Mouse (Mus musculus): Measurements from ENCODE around the gene Adgre5. TPM values are rescaled to one million over a fixed set of nuclear protein-coding genes. Genes with fewer than 3 reads are reported as not detected.
A peak's percentile ranks its signal among the peaks of the same experiment; 100 is the strongest.

Adgre5 gene
- polyA plus RNA-seq, 2 experiments, result 50.4 to 70.1 TPM

DNA sequence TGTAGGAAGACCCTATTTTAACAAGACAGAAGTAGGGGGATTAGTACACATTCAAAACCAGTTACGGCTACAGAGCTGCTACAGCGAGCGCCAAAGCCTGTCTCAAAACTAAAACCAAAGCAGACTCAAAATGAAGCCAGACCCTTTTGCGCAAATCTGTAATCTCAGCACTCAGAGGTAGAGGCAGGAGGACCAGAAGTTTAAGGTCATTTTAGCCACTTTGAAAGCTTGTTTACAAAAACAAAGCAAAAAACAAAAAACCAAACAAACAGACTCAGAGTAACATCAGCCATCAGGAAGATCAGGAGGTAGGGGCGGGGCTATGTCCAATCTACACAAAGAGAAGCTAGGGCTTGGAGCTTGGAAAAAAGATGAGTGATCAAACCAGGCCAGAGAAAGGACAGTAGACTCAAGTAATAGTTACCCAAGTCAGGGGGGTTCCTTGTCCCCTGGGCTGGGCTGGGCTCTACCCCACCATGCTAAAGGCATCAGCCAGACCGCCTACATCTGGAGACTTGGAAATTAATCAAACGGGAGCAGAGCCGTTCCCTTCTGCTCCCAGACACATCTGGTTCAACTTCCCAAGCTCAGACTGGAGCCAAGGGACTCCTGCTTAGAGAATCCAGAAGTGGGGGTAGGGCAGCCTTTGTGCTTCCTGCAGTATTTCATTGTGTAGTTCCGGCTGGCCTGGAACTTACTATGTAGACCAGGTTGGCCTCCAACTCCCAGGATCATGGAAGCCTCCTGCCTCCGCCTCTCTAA lies 2.0 kb downstream of the Adgre5 start:
- H3K4me2 ChIP-seq (replicated peaks; ENCODE audit: low read depth, low read length, severe bottlenecking), result peak overlapping the region; percentile 70
- peaks cover 31% of the 10 kb centered on the region for H3K4me1 ChIP-seq (ENCODE audit: control insufficient read depth, insufficient read depth, low read length)
- no peaks in the 10 kb centered on the region for H3K9me3 ChIP-seq (ENCODE audit: control insufficient read depth, low read length)
- no peak for TF ChIP-seq POLR2A (IDR thresholded peaks at IDR 0.05; ENCODE audit: borderline replicate concordance, extremely low read depth, insufficient read depth, insufficient read length)
- H3K36me3 ChIP-seq (ENCODE audit: control insufficient read depth, insufficient read depth, low read length), result no peaks in the 10 kb centered on the region
- no peaks in the 10 kb centered on the region for H3K27me3 ChIP-seq (ENCODE audit: control insufficient read depth, insufficient read depth, low read length)
- 43% methylated on average over 10 of the region's 10 CpGs for WGBS
- H3K27ac ChIP-seq (replicated peaks; ENCODE audit: low read depth, low read length), result peak overlapping the region; percentile 59
- ATAC-seq (ENCODE audit: low FRiP score, low read depth) (peak; percentile 69), DNase-seq (ENCODE audit: low spot score) (peak; percentile 91)
- H3K9ac ChIP-seq (ENCODE audit: low read depth, low read length, severe bottlenecking), result no peak overlapping the region
- peak overlapping the region; percentile 46; the same call in 1 of the 2 replicates for H3K4me3 ChIP-seq (replicated peaks; ENCODE audit: low read length)

- H3K27me3 ChIP-seq (ENCODE audit: control insufficient read depth, insufficient read depth, low read length), result no peaks in the 10 kb centered on the region
- peaks cover 31% of the 10 kb centered on the region for H3K4me1 ChIP-seq (ENCODE audit: control insufficient read depth, insufficient read depth, low read length)
- no peak for TF ChIP-seq POLR2A (IDR thresholded peaks at IDR 0.05; ENCODE audit: borderline replicate concordance, extremely low read depth, insufficient read depth, insufficient read length)
- H3K4me2 ChIP-seq (replicated peaks; ENCODE audit: low read depth, low read length, severe bottlenecking), result no peak overlapping the region; the same call in 1 of the 2 replicates
- no peaks in the 10 kb centered on the region for H3K9me3 ChIP-seq (ENCODE audit: control insufficient read depth, low read length)
- H3K36me3 ChIP-seq (ENCODE audit: control insufficient read depth, insufficient read depth, low read length), result 0 out of 2 replicates have a peak, but pooled peaks cover under 1% of the 10 kb centered on the region
- no peak for ATAC-seq (ENCODE audit: low FRiP score, low read depth)
- H3K4me3 ChIP-seq (replicated peaks; ENCODE audit: low read length), result no peak overlapping the region
- 74% methylated on average over 4 of the region's 4 CpGs for whole genome bisulfite sequencing
- no peak overlapping the region for H3K9ac ChIP-seq (ENCODE audit: low read depth, low read length, severe bottlenecking)
- no peak overlapping the region for H3K27ac ChIP-seq (replicated peaks; ENCODE audit: low read depth, low read length)
- DNase-seq (ENCODE audit: low spot score), result peak; percentile 28
These were observed 3.1 kb downstream of the Adgre5 start for GRCm38 (mm10) chr8:83737852-83738562.

DNA sequence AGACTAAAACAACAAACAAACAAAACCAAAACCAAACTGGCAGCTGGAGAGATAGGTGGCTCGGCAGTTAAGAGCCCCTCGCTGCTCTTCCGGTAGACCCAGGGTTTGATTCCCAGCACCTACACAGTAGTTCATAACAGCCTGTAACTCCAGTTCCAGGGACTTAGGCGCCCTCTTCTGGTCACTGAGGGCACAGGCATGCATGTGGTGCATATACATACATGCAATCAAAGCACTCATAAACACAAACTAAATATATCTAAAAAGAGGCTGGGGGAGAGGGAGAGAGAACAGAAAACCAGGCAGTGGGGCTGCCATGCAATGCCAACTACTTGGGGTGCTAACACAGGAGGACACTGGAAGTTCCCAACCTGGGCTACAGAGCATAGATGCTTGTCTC lies 3.8 kb downstream of the Adgre5 start:
- H3K27ac ChIP-seq (replicated peaks; ENCODE audit: low read depth, low read length), result no peak overlapping the region
- ATAC-seq (ENCODE audit: low FRiP score, low read depth), result no peak
- no peak for TF ChIP-seq POLR2A (IDR thresholded peaks at IDR 0.05; ENCODE audit: borderline replicate concordance, extremely low read depth, insufficient read depth, insufficient read length)
- no peaks in the 10 kb centered on the region for H3K27me3 ChIP-seq (ENCODE audit: control insufficient read depth, insufficient read depth, low read length)
- H3K4me2 ChIP-seq (replicated peaks; ENCODE audit: low read depth, low read length, severe bottlenecking), result no peak overlapping the region; the same call in 1 of the 2 replicates
- H3K9ac ChIP-seq (ENCODE audit: low read depth, low read length, severe bottlenecking), result no peak overlapping the region
- 0 out of 2 replicates have a peak, but pooled peaks cover 3% of the 10 kb centered on the region for H3K36me3 ChIP-seq (ENCODE audit: control insufficient read depth, insufficient read depth, low read length)
- no peak for DNase-seq (ENCODE audit: low spot score)
- peaks cover 31% of the 10 kb centered on the region for H3K4me1 ChIP-seq (ENCODE audit: control insufficient read depth, insufficient read depth, low read length)
- H3K4me3 ChIP-seq (replicated peaks; ENCODE audit: low read length), result no peak overlapping the region
- H3K9me3 ChIP-seq (ENCODE audit: control insufficient read depth, low read length), result no peaks in the 10 kb centered on the region
- WGBS, result 88% methylated on average over 4 of the region's 4 CpGs

GRCm38 (mm10) chr8:83736681-83737080 lies 4.4 kb downstream of the Adgre5 start:
- Histone ChIP-seq H3K27me3 (ENCODE audit: control insufficient read depth, insufficient read depth, low read length) (no peaks in the 10 kb centered on the region), H3K9ac (ENCODE audit: low read depth, low read length, severe bottlenecking) (no peak overlapping the region), H3K4me3 (replicated peaks; ENCODE audit: low read length) (no peak overlapping the region), H3K27ac (replicated peaks; ENCODE audit: low read depth, low read length) (no peak overlapping the region), H3K36me3 (ENCODE audit: control insufficient read depth, insufficient read depth, low read length) (0 out of 2 replicates have a peak, but pooled peaks cover 6% of the 10 kb centered on the region), H3K9me3 (ENCODE audit: control insufficient read depth, low read length) (no peaks in the 10 kb centered on the region), H3K4me1 (ENCODE audit: control insufficient read depth, insufficient read depth, low read length) (peaks cover 31% of the 10 kb centered on the region), H3K4me2 (replicated peaks; ENCODE audit: low read depth, low read length, severe bottlenecking) (no peak overlapping the region)
- WGBS, result 93% methylated on average over 4 of the region's 4 CpGs
- TF ChIP-seq POLR2A (IDR thresholded peaks at IDR 0.05; ENCODE audit: borderline replicate concordance, extremely low read depth, insufficient read depth, insufficient read length), result no peak
- ATAC-seq (ENCODE audit: low FRiP score, low read depth) (no peak), DNase-seq (ENCODE audit: low spot score) (no peak)

DNA sequence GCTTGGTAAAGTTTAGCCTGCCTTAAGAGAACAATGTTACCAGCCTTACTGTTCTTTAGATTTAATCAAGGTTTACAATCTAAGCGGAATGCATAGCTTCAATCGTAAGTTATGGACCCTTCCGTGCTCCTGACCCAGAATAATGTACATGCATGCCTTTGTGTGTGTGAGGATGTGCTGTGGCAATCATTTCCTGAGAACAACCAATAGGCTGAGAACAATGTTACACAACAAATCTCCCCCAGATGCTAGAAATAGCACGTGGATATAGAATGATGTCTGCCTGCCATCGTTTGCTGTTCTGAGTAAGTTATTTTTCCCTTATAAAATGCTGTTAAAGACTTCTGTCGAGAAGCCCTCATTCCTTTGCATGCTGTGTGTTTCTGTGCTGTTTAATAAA lies 8.2 kb downstream of the Adgre5 start:
- ATAC-seq (ENCODE audit: low FRiP score, low read depth), result no peak
- TF ChIP-seq POLR2A (IDR thresholded peaks at IDR 0.05; ENCODE audit: borderline replicate concordance, extremely low read depth, insufficient read depth, insufficient read length), result no peak
- 71% methylated on average over 6 of the region's 6 CpGs for WGBS

More for the DNA sequence above, 8.2 kb downstream of the Adgre5 start:
- no peaks in the 10 kb centered on the region for H3K9me3 ChIP-seq (ENCODE audit: control insufficient read depth, low read length)
- no peak for DNase-seq (ENCODE audit: low spot score)
- H3K36me3 ChIP-seq (ENCODE audit: control insufficient read depth, insufficient read depth, low read length), result peaks cover 34% of the 10 kb centered on the region
- no peak overlapping the region for H3K4me3 ChIP-seq (replicated peaks; ENCODE audit: low read length)
- H3K27me3 ChIP-seq (ENCODE audit: control insufficient read depth, insufficient read depth, low read length), result no peaks in the 10 kb centered on the region
- H3K4me2 ChIP-seq (replicated peaks; ENCODE audit: low read depth, low read length, severe bottlenecking), result no peak overlapping the region
- H3K9ac ChIP-seq (ENCODE audit: low read depth, low read length, severe bottlenecking), result no peak overlapping the region
- peaks cover 5% of the 10 kb centered on the region for H3K4me1 ChIP-seq (ENCODE audit: control insufficient read depth, insufficient read depth, low read length)
- H3K27ac ChIP-seq (replicated peaks; ENCODE audit: low read depth, low read length), result no peak overlapping the region

Measured in limb, embryonic 14.5 days (tissue).